Mouse (Mus musculus) mouse embryonic stem cell (cell line): ENCODE measurements around the gene Fxr2.

ENCODE experiments used
- in situ Hi-C, 2 experiments: fragments of 300-500 bp; cut with MboI; formaldehyde crosslinking; loops; 1 replicate in 1 of 2; 3 replicates in 1 of 2; pipeline ENCODE4 v1.14.3; 2019 to 2020; ENCODE audit warnings: low sequenced_read_pairs in 2 of 2, low pct_unique_long_range_greater_than_20kb in 1 of 2, mixed read lengths in 1 of 2; ENCODE audit not compliant: unreplicated experiment in 1 of 2

Fxr2 gene

DNA sequence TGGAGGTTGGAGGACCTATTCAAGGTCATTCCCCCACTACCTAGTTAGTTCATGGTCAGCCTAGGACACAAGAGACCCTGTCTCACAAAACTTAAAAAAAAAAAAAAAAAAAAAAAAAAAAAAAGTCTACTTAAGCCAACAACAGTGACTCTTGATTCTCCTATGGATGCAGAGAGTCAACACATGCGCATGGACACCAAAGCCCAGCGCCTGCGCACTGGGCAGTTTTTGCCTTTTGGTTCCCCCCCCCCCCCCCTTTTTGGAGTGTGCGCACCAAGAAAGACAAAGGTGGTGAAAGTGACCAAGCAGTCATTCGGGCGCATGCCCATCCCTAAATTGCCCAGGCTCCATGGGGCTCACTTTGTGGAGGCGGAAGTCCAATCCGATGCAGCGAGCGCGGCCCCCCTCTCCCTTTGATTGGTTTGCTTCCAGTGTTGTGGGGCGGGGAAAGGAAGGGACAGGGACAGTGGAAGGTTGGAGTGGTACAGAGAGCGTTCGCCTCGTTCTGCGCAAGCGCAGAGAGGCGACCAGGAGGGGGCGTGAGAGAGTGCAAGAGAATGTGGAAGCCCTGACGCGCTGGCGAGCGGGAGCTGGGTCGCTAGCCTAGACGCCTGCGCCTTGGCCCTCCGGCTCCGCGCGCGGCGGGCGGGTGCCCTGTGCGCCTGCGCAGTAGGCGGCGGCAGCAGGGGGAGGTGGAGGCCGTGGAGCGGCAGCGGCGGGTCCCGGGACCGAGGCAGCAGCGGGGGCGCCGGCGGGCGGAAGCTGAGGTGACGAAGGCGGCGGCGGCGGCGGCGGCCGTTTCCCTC is at the start of gene Fxr2:
Gene Fxr2 (plus strand): TSS at position 707 of the 806 bp plus-strand sequence.
- in situ Hi-C loops, result loop anchor here (10.0 to 25.0 kb wide), 2 partner anchors 82 to 255 kb away; partner anchors contain the start of genes Acap1 (in 1 of the 2), Kctd11 (in 1 of the 2) and Tmem95 (in 1 of the 2)

DNA sequence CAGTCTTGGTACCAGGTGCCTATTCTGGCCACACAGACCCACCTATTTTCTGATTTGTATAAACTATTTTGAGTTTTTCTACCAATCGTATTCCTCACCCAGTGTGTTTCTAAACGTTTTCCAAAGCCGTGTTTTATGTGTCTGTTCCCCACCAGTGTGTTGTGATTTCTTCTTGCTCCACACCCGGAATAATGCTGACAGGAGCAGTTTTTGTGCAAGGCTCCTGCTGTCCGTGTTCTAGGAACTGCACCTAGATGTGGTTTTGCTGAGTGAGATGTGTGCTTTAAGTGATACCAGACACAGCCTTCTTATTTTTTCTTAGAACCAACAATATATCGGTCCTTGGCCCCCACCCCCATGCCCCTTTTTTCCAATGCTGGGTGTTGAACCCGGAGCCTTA is 48.8 kb upstream of the Fxr2 start:
- in situ Hi-C loops, result no loop called here

DNA sequence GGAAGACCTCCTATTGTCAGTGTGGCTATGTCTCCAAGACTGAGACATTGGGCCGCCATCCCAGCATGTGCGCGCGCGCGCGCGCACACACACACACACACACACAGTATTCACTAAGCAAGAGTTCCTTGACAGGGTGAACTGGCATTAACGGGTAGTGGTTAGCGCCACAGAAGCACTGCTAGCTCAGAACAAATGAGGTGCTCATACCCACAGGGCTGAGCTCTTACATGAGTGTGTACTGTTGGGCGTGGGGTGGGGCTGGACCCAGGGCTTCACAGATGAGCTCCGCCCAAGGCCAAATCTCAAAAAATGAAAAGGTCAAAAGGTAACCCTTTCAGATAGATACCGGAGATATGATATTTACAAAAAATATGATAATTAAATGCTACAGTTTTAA is 47.9 kb upstream of the Fxr2 start:
- in situ Hi-C loops, result no loop called here

DNA sequence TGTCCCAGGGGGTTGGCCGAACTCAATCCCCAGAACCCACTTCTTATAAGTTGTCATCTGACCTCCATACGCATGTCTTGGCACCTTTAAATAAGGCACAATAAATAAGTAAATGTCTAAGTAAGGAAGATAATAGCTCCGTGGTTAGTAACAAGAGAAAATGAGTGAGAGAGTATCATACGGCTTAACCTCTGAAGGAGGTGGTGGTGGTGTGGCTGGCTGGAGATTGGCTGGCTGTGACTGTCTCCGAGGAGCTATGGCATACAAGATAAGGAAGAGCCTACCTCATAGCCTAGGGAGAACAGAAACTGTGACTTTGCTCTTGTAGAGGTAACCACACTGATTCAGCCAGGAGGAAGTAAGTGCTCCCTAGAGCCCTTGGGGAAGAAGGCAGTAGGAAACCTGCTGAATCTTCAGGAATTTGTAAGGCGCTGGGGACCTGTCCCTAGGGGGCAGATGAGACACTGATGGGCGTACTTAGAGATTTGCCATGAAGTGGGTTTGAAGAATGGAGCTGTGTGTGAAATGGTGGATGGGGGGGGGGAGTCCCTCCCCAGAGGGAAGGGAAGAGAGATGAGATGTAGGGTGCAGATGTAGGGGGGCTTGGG is 47.0 kb upstream of the Fxr2 start:
- in situ Hi-C loops, result no loop called here

DNA sequence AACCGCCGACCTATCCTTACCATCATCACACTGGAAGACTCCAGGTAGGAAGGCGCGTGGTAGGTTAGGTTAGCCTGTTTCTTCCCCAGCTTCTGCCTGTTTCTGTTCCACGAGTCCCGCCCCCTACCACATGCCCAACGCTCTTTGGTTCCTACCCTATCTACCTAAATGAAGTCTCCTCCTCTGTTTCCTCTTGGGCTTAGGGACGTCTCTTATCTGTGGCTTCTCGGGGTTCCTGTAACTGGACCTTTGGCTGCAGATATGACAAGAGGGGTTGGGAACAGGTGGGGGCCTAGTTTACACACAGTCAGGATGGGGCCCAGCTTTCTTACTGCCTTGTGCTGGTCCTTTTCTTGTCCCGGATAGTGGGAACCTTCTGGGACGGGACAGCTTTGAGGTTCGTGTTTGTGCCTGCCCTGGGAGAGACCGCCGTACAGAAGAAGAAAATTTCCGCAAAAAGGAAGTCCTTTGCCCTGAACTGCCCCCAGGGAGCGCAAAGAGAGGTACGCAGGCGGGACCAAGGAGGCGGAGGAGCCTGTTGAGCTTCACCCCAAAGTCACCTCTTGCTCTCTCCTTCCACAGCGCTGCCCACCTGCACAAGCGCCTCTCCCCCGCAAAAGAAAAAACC is 43.5 kb upstream of the Fxr2 start:
- in situ Hi-C loops, result no loop called here

DNA sequence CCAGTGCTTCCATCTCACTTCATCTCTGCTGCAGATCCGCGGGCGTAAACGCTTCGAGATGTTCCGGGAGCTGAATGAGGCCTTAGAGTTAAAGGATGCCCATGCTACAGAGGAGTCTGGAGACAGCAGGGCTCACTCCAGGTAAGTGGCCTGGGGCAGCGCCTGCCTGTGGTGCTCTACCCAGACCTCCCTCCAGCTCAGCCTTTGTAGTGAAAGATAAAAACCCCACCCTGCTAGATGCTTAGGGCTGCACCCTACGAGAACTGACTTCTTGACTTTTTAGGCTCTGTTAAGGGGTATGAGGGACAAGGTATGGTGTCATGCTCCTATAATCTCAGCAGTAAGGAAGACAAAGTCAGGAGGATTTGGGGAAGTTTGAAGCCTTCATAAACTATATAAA is 42.2 kb upstream of the Fxr2 start:
- in situ Hi-C loops, result no loop called here

DNA sequence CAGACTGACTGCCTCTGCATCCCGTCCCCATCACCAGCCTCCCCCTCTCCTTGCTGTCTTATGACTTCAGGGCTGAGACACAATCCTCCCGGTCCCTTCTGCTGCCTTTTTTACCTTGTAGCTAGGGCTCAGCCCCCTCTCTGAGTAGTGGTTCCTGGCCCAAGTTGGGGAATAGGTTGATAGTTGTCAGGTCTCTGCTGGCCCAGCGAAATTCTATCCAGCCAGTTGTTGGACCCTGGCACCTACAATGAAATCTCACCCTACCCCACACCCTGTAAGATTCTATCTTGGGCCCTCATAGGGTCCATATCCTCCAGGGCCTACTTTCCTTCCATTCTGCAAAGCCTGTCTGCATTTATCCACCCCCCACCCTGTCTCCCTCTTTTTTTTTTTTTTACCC is 41.4 kb upstream of the Fxr2 start:
- in situ Hi-C loops, result no loop called here

DNA sequence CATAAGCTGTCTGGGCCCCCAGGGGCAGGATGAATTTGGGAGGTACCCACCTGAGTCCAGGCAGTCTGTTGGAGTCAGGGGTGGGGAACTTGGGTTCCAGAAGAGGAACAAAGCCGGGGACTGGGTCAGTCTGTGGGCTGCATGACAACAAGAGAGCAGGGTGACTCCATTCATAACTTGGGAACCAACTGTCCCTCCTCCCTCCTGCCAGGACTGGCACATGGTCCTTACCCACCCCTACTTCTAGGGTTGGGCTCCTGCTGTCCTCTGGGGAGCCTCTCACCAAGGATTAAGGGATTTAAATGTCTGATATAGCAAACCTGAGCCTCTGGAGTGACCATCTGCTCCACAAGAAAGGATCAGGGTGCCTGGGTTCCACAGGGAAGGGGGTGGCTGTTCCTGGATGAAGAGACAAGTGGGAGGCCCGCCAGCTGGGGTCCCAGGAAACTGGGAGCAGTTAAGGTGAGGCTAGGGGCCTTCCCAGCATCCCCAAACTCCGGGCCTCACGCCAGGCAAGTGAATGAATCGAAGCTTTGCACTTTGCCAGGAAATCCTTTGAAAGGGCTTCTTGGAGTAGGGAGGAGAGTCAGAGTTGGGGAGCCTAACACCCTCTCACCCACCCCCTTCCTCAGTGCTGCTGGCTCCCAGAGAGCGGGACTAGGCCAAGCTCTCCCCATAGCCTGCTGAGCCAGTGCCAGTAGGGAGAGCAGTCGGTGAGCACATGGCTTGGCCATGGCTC is 40.7 kb upstream of the Fxr2 start:
- in situ Hi-C loops, result no loop called here

DNA sequence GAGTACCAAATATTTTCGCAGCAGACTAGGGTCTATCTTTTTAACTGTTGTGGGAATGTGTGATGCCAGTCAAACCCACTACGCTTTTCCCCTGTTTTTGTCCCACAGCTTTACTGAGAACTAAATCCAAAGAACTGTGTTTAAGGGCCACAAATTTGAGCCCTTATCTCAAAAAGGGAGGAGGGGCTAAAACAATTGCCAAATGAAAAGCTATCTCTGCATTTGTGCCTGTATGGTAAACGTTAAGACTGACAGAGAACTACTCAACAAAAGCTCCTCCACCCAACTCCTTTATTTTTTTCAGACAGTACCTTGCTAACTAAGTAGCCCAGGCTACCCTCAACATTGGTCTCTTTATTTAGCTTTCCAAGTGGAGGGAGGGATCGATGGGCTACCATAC is 40.0 kb upstream of the Fxr2 start:
- in situ Hi-C loops, result no loop called here

DNA sequence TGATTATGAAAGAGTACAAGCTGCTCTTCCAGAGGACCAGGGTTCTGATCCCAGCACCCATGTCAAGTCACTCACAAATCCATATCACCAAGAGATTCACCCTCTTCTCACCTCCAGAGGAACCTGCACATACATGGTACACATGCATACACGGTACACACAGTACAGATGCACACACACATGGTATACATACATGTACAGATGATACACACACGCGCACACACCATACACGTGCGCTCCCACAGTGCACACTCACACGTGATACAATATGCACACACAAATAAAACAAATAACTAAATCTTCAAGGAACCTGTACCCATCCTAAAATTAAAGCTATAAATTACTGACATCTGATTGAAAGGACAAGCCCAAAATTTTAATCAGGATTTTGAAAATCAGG is 37.9 kb upstream of the Fxr2 start:
- in situ Hi-C loops, result no loop called here

DNA sequence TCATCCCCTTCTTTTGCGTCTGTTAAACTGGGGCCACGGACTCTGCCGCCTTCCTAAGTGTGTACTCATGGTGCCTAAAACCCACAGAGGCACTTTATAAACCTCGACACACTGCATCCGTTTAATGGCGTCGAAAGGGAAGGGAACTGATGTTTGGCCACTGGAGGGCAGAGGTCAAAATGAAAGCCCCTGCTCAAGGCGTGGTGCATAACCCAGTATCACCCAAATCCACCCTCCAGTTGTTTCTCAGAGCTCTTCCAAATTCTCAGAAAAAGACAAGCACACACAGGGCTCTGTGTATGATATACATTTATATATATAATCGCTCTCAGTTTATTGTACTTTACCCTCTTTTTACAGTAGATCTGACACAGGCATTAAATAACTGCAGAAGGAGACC is 33.4 kb upstream of the Fxr2 start:
- in situ Hi-C loops, result no loop called here

DNA sequence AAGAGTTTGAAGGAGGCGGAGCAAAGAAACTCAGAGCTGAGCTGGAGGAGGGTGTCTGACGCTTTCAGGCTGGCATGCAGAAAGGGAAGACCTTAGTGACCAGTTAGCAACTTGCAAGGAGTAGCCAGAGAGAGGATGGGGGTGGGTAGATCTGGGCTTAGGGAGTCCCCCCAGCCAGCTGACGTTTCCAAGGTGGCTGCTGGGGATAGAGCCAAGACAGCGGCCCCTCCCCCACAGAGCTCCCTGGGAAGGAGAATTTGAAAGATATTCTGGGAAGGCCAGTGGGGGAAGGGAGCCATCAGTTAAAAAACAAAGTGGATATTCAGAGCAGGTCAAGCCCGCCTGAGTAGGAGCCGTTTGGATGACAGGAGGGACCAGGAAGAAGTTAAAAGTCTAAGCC is 32.7 kb upstream of the Fxr2 start:
- in situ Hi-C loops, result loop anchor here in 1 of 2 experiments (25.0 kb wide), 1 partner anchor 188 kb away; the partner anchor contains the start of gene Kdm6b

DNA sequence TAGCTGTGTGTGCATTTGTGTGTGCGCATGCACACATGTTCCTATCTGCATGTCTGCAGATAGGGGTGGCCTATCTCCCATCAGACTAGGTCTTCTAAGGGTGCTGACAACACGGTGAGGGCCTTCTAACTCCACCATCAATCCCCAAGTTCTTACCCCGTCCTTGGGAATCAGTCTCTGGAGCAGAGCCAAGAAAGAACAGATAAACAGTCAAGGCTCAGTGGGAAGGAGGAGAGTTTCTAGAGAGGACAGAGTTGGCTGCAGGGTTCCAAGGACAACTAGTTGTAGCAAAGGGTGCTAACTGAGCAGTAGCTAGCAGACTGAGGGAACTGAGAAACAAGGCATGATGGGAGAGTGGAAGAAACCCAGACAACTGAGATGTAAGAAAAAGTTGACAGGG is 31.0 kb upstream of the Fxr2 start:
- in situ Hi-C loops, result loop anchor here in 1 of 2 experiments (25.0 kb wide), 1 partner anchor 189 kb away; the partner anchor contains the start of gene Kdm6b

DNA sequence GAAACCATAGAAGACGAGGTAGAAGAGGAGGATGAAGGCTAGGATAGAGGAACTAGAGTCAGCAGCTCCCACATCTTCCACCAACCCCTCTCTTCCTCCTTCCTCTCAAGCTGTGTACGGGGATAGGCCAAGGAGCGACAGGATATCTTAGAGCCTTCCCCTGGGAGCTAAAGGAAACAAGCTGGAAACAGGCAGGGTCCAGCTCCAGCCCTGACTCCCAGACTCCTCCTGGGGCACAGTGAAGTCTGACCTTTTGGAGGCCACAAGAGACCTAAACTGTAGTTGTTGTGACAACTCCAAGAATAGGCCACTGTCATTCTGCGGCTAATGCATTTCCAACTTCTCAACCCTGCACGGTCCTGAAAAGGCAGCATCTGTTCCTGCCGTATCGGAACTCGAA is 29.3 kb upstream of the Fxr2 start:
- in situ Hi-C loops, result loop anchor here in 1 of 2 experiments (25.0 kb wide), 1 partner anchor 191 kb away; the partner anchor contains the start of gene Kdm6b

DNA sequence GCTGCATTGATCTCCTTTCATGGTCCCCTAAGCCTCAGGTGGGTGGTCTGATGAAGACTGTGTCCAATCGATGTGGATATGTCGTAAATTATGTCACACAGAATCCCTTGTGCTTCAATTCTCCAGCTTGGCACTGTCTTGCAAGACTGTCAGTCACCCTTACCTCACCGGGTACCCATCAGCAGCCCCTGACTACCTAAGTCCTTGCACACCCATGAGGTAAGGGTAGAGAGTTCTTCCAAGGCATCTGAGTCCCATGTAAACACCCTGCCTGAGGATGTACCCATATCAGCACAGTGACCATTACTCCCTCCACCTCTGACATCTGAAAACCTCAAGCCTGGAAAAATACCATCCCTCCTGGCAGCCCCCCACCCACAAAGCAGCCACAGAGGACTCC is 28.4 kb upstream of the Fxr2 start:
- in situ Hi-C loops, result loop anchor here in 1 of 2 experiments (25.0 kb wide), 1 partner anchor 192 kb away; the partner anchor contains the start of gene Kdm6b

DNA sequence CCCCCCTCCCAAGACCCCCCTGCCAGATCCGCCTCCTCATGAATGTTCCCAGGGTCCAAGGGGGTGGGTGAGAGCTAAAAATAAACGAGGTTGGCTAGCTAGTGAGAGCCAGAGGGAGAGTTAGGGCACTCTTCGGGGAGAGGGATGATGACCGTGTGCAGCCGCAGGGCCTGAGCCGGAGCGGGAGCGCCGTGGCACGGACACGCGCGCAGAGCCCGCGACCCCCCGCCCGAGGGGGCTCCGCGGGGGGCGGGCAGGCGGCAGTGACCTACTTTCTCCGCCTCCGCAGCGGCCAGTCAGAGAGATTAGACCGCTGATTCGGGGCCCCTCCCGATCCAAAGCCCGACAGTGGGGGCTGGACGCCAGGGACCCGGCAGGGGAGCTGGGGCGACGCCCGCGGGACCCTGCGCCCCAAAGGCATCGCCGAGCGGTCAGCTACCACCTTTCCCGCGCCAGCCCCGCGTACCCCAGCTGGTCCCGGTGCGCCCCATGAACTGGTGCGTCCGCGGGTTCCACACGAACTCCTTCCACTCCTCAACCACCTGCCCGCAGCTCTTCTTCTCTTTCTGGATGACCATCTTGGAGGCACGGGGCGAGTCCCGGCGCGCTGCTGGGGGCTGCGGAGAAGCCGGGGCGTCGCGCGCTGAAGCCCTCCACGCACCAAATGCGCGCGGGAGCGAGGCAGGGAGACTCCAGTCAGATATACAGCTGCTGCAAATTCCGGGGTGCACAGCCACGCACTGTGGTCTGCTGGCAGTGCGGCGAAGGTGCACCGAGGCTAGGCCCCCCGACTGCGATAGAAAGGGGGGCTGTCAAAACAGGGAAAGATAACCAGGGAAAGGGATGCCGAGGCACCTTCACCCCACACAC is 27.8 kb upstream of the Fxr2 start:
- in situ Hi-C loops, result loop anchor here in 1 of 2 experiments (25.0 kb wide), 1 partner anchor 193 kb away; the partner anchor contains the start of gene Kdm6b

DNA sequence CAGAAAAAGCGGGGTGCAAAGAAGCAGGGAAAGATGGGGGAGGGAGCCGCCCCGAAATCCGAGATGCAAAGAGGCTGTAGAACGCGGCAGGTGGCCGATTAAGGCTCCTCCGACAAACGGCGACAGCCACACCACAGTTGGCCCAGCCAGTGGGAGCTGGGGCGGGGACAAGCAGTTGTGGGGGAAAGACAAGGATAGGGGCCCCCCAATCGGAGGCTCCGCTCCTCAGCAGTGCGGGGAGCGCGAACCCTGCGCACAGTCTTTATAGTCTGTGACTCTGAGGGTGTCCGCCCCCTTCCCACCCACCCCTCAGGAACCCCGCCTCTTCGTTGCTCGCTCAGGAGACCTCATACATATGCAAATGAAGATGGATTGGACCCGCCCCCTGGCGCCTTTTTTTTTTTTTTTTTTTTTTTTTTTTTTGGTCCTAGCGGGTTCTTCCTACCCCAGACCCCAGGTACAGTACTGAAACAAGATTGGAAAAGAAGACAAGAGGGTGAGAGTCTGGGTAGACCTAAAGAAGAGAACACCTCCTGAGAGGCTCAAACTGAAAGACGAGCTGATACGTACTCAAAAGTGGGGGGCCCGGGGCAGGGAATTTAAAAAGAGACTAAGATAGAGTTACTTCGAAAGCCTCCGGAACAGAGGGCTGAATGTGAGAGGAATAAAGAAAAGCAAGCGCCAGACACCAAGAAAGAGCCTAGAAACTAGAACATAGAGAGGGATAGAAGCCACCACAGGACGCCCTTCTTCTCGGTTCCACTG is 26.9 kb upstream of the Fxr2 start, which contains the start of gene Atp1b2:
Gene Atp1b2 (minus strand): TSS at position 217 of the 765 bp plus-strand sequence.
- in situ Hi-C loops, result loop anchor here in 1 of 2 experiments (25.0 kb wide), 1 partner anchor 194 kb away; the partner anchor contains the start of gene Kdm6b
